ENCODE assay signal across 13 mouse cellular contexts in genomic region chr1:150009968-150010628, GRCm38 (mm10). TPM values are rescaled to one million over a fixed set of nuclear protein-coding genes. Genes with fewer than 3 reads are reported as not detected.
DNase-seq lines count a peak whose midpoint lies in the region; ATAC-seq and TF ChIP-seq lines count a peak whose summit lies in the region.
"Had no signal": no experiment of that assay in that cellular context is flagged by ENCODE, and none has a peak within 500 bp of the region (broad histone marks: within the 10 kb centered on the region; RNA-seq: fewer than 3 reads in every experiment).

No protein-coding gene starts in this region.

- no peak overlapping the region for H3K4me3 ChIP-seq in ES-E14 (ENCODE audit: insufficient read depth in 1 of 2, low read depth in 1 of 2, low read length in 2 of 2, poor library complexity in 1 of 2, severe bottlenecking in 1 of 2)
- no peak overlapping the region for H3K4me3 ChIP-seq in forebrain, postnatal 0 days (ENCODE audit: low read depth, low read length)
- H3K4me3 ChIP-seq in midbrain, embryonic 12.5 days, result no peak overlapping the region
- H3K4me3 ChIP-seq: gastrocnemius, adult 2 months; heart, embryonic 10.5 days; liver, embryonic 15.5 days had no signal

- 64% methylated on average over 18 of the region's 18 CpGs for WGBS in forebrain, postnatal 0 days
- 63% methylated on average over 18 of the region's 18 CpGs for WGBS in midbrain, embryonic 12.5 days

- in situ Hi-C loops in ES-E14 (cut with MboI; ENCODE audit: low sequenced_read_pairs in 2 of 2, unreplicated experiment in 2 of 2), result no loop called here

- no peaks in the 10 kb centered on the region for H3K27me3 ChIP-seq in forebrain, postnatal 0 days (ENCODE audit: insufficient read depth, low read length)
- no peaks in the 10 kb centered on the region for H3K27me3 ChIP-seq in midbrain, embryonic 12.5 days
- H3K27me3 ChIP-seq: liver, embryonic 15.5 days had no signal

- no peaks in the 10 kb centered on the region for H3K4me1 ChIP-seq in ES-E14 (ENCODE audit: control insufficient read depth in 2 of 2, insufficient read depth in 2 of 2, low read length in 2 of 2, poor library complexity in 1 of 2)
- H3K4me1 ChIP-seq in forebrain, postnatal 0 days (ENCODE audit: insufficient read depth), result no peaks in the 10 kb centered on the region
- no peaks in the 10 kb centered on the region for H3K4me1 ChIP-seq in midbrain, embryonic 12.5 days
- H3K4me1 ChIP-seq: heart, embryonic 10.5 days; liver, embryonic 15.5 days had no signal

- no peak overlapping the region for H3K27ac ChIP-seq in ES-E14 (ENCODE audit: insufficient read depth, low read depth, low read length, poor library complexity, severe bottlenecking)
- no peak overlapping the region for H3K27ac ChIP-seq in forebrain, postnatal 0 days (ENCODE audit: low read depth, low read length)
- H3K27ac ChIP-seq in midbrain, embryonic 12.5 days (replicated peaks), result peak overlapping the region; percentile 39; the same call in 1 of the 2 replicates
- H3K27ac ChIP-seq: gastrocnemius, adult 2 months; heart, embryonic 10.5 days; liver, embryonic 15.5 days had no signal

- DNase-seq in heart, adult 11 months, result peak; percentile 24
- no peak for DNase-seq in heart, adult 8-10 months (ENCODE audit: low spot score)
- peak; percentile 17 for DNase-seq in ES-E14 (ENCODE audit: low read depth, low spot score)
- no peak for DNase-seq in forebrain, postnatal 0 days
- no peak for DNase-seq in cerebellum, postnatal 4 days (ENCODE audit: low spot score in 2 of 2)
- no peak for DNase-seq in adrenal gland, adult 2 months
- no peak for DNase-seq in gastrocnemius, postnatal 25 days
- DNase-seq: cerebellum, adult 11-12 months; gastrocnemius, adult 2 months; thymus, adult 18-20 months had no signal

- no peak overlapping the region for H3K9ac ChIP-seq in ES-E14 (ENCODE audit: insufficient read depth, low read depth, low read length, poor library complexity, severe bottlenecking)
- no peak overlapping the region for H3K9ac ChIP-seq in forebrain, postnatal 0 days
- H3K9ac ChIP-seq in midbrain, embryonic 12.5 days (replicated peaks), result no peak overlapping the region
- H3K9ac ChIP-seq: liver, embryonic 15.5 days had no signal

- no peaks in the 10 kb centered on the region for H3K9me3 ChIP-seq in ES-E14 (ENCODE audit: control insufficient read depth, insufficient read depth, low read depth, low read length)
- no peaks in the 10 kb centered on the region for H3K9me3 ChIP-seq in forebrain, postnatal 0 days (ENCODE audit: low read length)
- H3K9me3 ChIP-seq in midbrain, embryonic 12.5 days, result no peaks in the 10 kb centered on the region
- H3K9me3 ChIP-seq: heart, embryonic 10.5 days; liver, embryonic 15.5 days had no signal

- ATAC-seq in forebrain, postnatal 0 days, result peak; percentile 34; the same call in 1 of the 2 replicates
- ATAC-seq in midbrain, embryonic 12.5 days (ENCODE audit: low FRiP score, low read depth), result peak; percentile 90

- no peak for TF ChIP-seq CTCF in forebrain, postnatal 0 days (IDR thresholded peaks at IDR 0.05; ENCODE audit: low read depth)

- H3K4me2 ChIP-seq in forebrain, postnatal 0 days (ENCODE audit: low read depth), result no peak overlapping the region
- H3K4me2 ChIP-seq in midbrain, embryonic 12.5 days (replicated peaks), result no peak overlapping the region
- H3K4me2 ChIP-seq: liver, embryonic 15.5 days had no signal

- H3K36me3 ChIP-seq in ES-E14 (ENCODE audit: control insufficient read depth, insufficient read depth, low read length, poor library complexity, severe bottlenecking), result no peaks in the 10 kb centered on the region
- H3K36me3 ChIP-seq in forebrain, postnatal 0 days (ENCODE audit: insufficient read depth), result no peaks in the 10 kb centered on the region
- no peaks in the 10 kb centered on the region for H3K36me3 ChIP-seq in midbrain, embryonic 12.5 days
- H3K36me3 ChIP-seq: heart, embryonic 10.5 days; liver, embryonic 15.5 days had no signal

TF ChIP-seq in ES-E14, 5 proteins besides CTCF, POLR2A, EP300 and RAD21:
- TF ChIP-seq HCFC1 (IDR thresholded peaks at IDR 0.05; ENCODE audit: borderline replicate concordance, insufficient read depth, low read length) (no peak), ZC3H11A (IDR thresholded peaks at IDR 0.05; ENCODE audit: borderline replicate concordance, low read depth, low read length) (no peak), ZNF384 (IDR thresholded peaks at IDR 0.05; ENCODE audit: low read depth, low read length) (no peak), CHD2 (IDR thresholded peaks at IDR 0.05; ENCODE audit: low read depth, low read length) (no peak), MAFK (IDR thresholded peaks at IDR 0.05; ENCODE audit: insufficient read depth, low read depth, low read length) (no peak)

RNA-seq across cellular contexts. Expression of gene Pla2g4a, which starts 49.0 kb away (rescaled TPM):
- total RNA-seq in heart, adult 8-10 months (2022), result 1 to 10 TPM; 2.5 to 4.5 (median 2.9) TPM
- 2.1 and 3.0 TPM in 2 replicates for total RNA-seq in ES-E14 (2012; rRNA removed)
- 1.0 TPM in 2 replicates for total RNA-seq in forebrain, postnatal 0 days (2014; rRNA removed)
- 0.98 and 1.1 TPM in 2 replicates for polyA plus RNA-seq in forebrain, postnatal 0 days (2015; fragmentation: Nextera tagmentation; extraction: Ambion mirVana)
- 3.0 and 3.8 TPM in 2 replicates for polyA plus RNA-seq in midbrain, embryonic 12.5 days (2016; fragmentation: Nextera tagmentation; extraction: Ambion mirVana)
- 1 to 10 TPM; 4.1 to 5.8 TPM for total RNA-seq in adrenal gland, adult 2 months (2021)
- polyA plus RNA-seq in adrenal gland, adult 2 months (2012; rRNA removed), result 0.13 and 0.16 TPM in 2 replicates
- total RNA-seq in gastrocnemius, postnatal 25 days (2021), result 1 to 10 TPM; 2.3 to 2.6 TPM

Comparison
In these comparisons a context has a peak if more than half of its experiments do, and no peak if none do; other contexts are left out.
1. DNase-seq: peak in heart, adult 11 months (single experiment) and ES-E14 (single experiment); none in heart, adult 8-10 months (single experiment), forebrain, postnatal 0 days (single experiment), cerebellum, postnatal 4 days (0 of 2), adrenal gland, adult 2 months (single experiment) and gastrocnemius, postnatal 25 days (single experiment).